Mouse (Mus musculus) liver, embryonic 11.5 days (tissue): ENCODE results near the gene Cbx7. TPM values are rescaled to one million over a fixed set of nuclear protein-coding genes. Genes with fewer than 3 reads are reported as not detected.

Source experiments
- ATAC-seq: fragments of 200-750 bp; cut with Nextera tagmentation; replicated peaks from 2 replicates; pipeline ENCODE4 v1.8.0; 2017; ENCODE audit warnings: moderate number of reproducible peaks, mild to moderate bottlenecking, moderate TSS enrichment, moderate library complexity; ENCODE audit not compliant: low FRiP score
- DNase-seq: peaks from one replicate; pipeline ENCODE4 v3.0.0-alpha.2; 2017; ENCODE audit warnings: low spot score
- H3K27ac ChIP-seq: fragments of 300-500 bp; sonication (generic); 2 replicates; pipeline ENCODE4 v1.5.1; 2014; ENCODE audit warnings: mild to moderate bottlenecking, low read depth, low read length, control low read depth
- H3K27me3 ChIP-seq: fragments of 300-500 bp; sonication (generic); replicated peaks from 2 replicates; pipeline ENCODE4 v1.6.1; 2014; ENCODE audit warnings: low read length, mixed read lengths; ENCODE audit not compliant: control insufficient read depth, insufficient read depth
- H3K36me3 ChIP-seq: fragments of 300-500 bp; sonication (generic); 2 replicates; pipeline ENCODE4 v1.6.1; 2014; ENCODE audit warnings: mild to moderate bottlenecking, low read length, moderate library complexity, mixed read lengths; ENCODE audit not compliant: control insufficient read depth, insufficient read depth
- H3K4me1 ChIP-seq: fragments of 300-500 bp; sonication (generic); replicated peaks from 2 replicates; pipeline ENCODE4 v1.6.1; 2014; ENCODE audit warnings: low read length, mixed read lengths; ENCODE audit not compliant: control insufficient read depth, insufficient read depth
- H3K4me2 ChIP-seq: fragments of 300-500 bp; sonication (generic); 2 replicates; pipeline ENCODE4 v1.6.1; 2014; ENCODE audit warnings: mild to moderate bottlenecking, control low read depth, moderate library complexity
- H3K4me3 ChIP-seq: fragments of 300-500 bp; sonication (generic); 2 replicates; pipeline ENCODE4 v1.5.1; 2014; ENCODE audit warnings: low read depth, low read length, control low read depth
- H3K9ac ChIP-seq: fragments of 300-500 bp; sonication (generic); 2 replicates; pipeline ENCODE4 v1.6.1; 2014; ENCODE audit warnings: low read depth, low read length, control low read depth
- H3K9me3 ChIP-seq: fragments of 300-500 bp; sonication (generic); 2 replicates; pipeline ENCODE4 v1.6.1; 2016; ENCODE audit warnings: low read length, inconsistent platforms, mixed read lengths; ENCODE audit not compliant: control insufficient read depth
- WGBS: fragments of 180-500 bp; shearing (Covaris S2); extraction: QIAGEN DNeasy Blood & Tissue Kit; methylation state at CpG from one replicate; pipeline ENCODE4 v1.1.7; 2014; 5-methylcytosine and 5-hydroxymethylcytosine counted together
- polyA plus RNA-seq: library from polyadenylated mRNA; unstranded; fragments of >200 nt; fragmentation: Nextera tagmentation; extraction: Ambion mirVana; gene quantifications from 2 replicates; pipeline ENCODE4 v1.2.1, GENCODE M21; 2014

The Cbx7 gene
- polyA plus RNA-seq, 1 experiment from 2014 or later = 2.5 TPM

- ATAC-seq (no peak), DNase-seq (no peak)
- H3K27ac ChIP-seq = no peak overlapping the region
- H3K27me3 ChIP-seq = no peaks in the 10 kb centered on the region
- H3K4me3 ChIP-seq = no peak overlapping the region
- no peaks in the 10 kb centered on the region for H3K4me1 ChIP-seq
- 65% methylated on average over 8 of the region's 8 CpGs for WGBS
- no peaks in the 10 kb centered on the region for H3K9me3 ChIP-seq
- no peak overlapping the region for H3K9ac ChIP-seq
- H3K4me2 ChIP-seq = no peak overlapping the region
- H3K36me3 ChIP-seq = no peaks in the 10 kb centered on the region
Measured at GRCm38 (mm10) chr15:79986182-79986581, 15.3 kb upstream of the Cbx7 start.

GRCm38 (mm10) chr15:79985471-79985870, 14.6 kb upstream of the Cbx7 start:
- WGBS = 45% methylated on average over 11 of the region's 11 CpGs
- Histone ChIP-seq H3K36me3 (no peaks in the 10 kb centered on the region), H3K27ac (no peak overlapping the region), H3K4me3 (no peak overlapping the region), H3K4me2 (no peak overlapping the region), H3K27me3 (no peaks in the 10 kb centered on the region), H3K9ac (no peak overlapping the region), H3K9me3 (no peaks in the 10 kb centered on the region), H3K4me1 (no peaks in the 10 kb centered on the region)
- DNase-seq (no peak), ATAC-seq (no peak)

GRCm38 (mm10) chr15:79984152-79984551, 13.2 kb upstream of the Cbx7 start:
- H3K27me3 ChIP-seq = no peaks in the 10 kb centered on the region
- no peaks in the 10 kb centered on the region for H3K9me3 ChIP-seq
- ATAC-seq = no peak
- DNase-seq = no peak
- H3K36me3 ChIP-seq = no peaks in the 10 kb centered on the region
- H3K4me1 ChIP-seq = no peaks in the 10 kb centered on the region
- H3K4me2 ChIP-seq = no peak overlapping the region
- 58% methylated on average over 7 of the region's 7 CpGs for WGBS
- no peak overlapping the region for H3K27ac ChIP-seq
- H3K4me3 ChIP-seq = no peak overlapping the region
- H3K9ac ChIP-seq = no peak overlapping the region

GRCm38 (mm10) chr15:79980716-79981115, 9.8 kb upstream of the Cbx7 start:
- H3K4me3 ChIP-seq = no peak overlapping the region
- ATAC-seq (no peak), DNase-seq (no peak)
- no peaks in the 10 kb centered on the region for H3K9me3 ChIP-seq
- H3K4me2 ChIP-seq = no peak overlapping the region
- H3K9ac ChIP-seq = no peak overlapping the region
- H3K4me1 ChIP-seq = no peaks in the 10 kb centered on the region
- WGBS = 80% methylated on average over 11 of the region's 11 CpGs
- no peaks in the 10 kb centered on the region for H3K36me3 ChIP-seq
- H3K27ac ChIP-seq = no peak overlapping the region
- H3K27me3 ChIP-seq = no peaks in the 10 kb centered on the region

GRCm38 (mm10) chr15:79972186-79972585, 1.3 kb upstream of the Cbx7 start:
- no peaks in the 10 kb centered on the region for H3K9me3 ChIP-seq
- H3K27me3 ChIP-seq = no peaks in the 10 kb centered on the region
- no peaks in the 10 kb centered on the region for H3K4me1 ChIP-seq
- 92% methylated on average over 11 of the region's 11 CpGs for WGBS
- ATAC-seq (no peak), DNase-seq (no peak)
- no peak overlapping the region for H3K9ac ChIP-seq
- H3K4me2 ChIP-seq = no peak overlapping the region
- H3K4me3 ChIP-seq = no peak overlapping the region
- no peak overlapping the region for H3K27ac ChIP-seq
- no peaks in the 10 kb centered on the region for H3K36me3 ChIP-seq

GRCm38 (mm10) chr15:79970491-79970890, 428 bp downstream of the Cbx7 start:
- no peak overlapping the region for H3K9ac ChIP-seq
- H3K9me3 ChIP-seq = no peaks in the 10 kb centered on the region
- no peak for ATAC-seq
- no peak overlapping the region for H3K4me2 ChIP-seq
- whole genome bisulfite sequencing = 92% methylated on average over 18 of the region's 18 CpGs
- no peak overlapping the region for H3K4me3 ChIP-seq
- no peak overlapping the region for H3K27ac ChIP-seq
- H3K36me3 ChIP-seq = no peaks in the 10 kb centered on the region
- no peaks in the 10 kb centered on the region for H3K4me1 ChIP-seq
- DNase-seq = no peak
- no peaks in the 10 kb centered on the region for H3K27me3 ChIP-seq

GRCm38 (mm10) chr15:79967346-79967745, 3.6 kb downstream of the Cbx7 start:
- Histone ChIP-seq H3K9ac (no peak overlapping the region), H3K4me2 (no peak overlapping the region), H3K4me3 (no peak overlapping the region), H3K36me3 (no peaks in the 10 kb centered on the region), H3K27me3 (no peaks in the 10 kb centered on the region), H3K9me3 (no peaks in the 10 kb centered on the region), H3K27ac (no peak overlapping the region), H3K4me1 (no peaks in the 10 kb centered on the region)
- DNase-seq (no peak), ATAC-seq (no peak)
- 70% methylated on average over 6 of the region's 6 CpGs for WGBS

GRCm38 (mm10) chr15:79964376-79964775, 6.5 kb downstream of the Cbx7 start:
- no peak overlapping the region for H3K9ac ChIP-seq
- no peaks in the 10 kb centered on the region for H3K4me1 ChIP-seq
- ATAC-seq (no peak), DNase-seq (no peak)
- H3K4me2 ChIP-seq = no peak overlapping the region
- WGBS = 87% methylated on average over 7 of the region's 7 CpGs
- H3K9me3 ChIP-seq = no peaks in the 10 kb centered on the region
- no peaks in the 10 kb centered on the region for H3K36me3 ChIP-seq
- no peaks in the 10 kb centered on the region for H3K27me3 ChIP-seq
- H3K27ac ChIP-seq = no peak overlapping the region
- no peak overlapping the region for H3K4me3 ChIP-seq

- ATAC-seq = no peak
- no peak for DNase-seq
- H3K36me3 ChIP-seq = no peaks in the 10 kb centered on the region
- no peaks in the 10 kb centered on the region for H3K4me1 ChIP-seq
- 87% methylated on average over 18 of the region's 18 CpGs for WGBS
- H3K9ac ChIP-seq = no peak overlapping the region
- H3K4me3 ChIP-seq = no peak overlapping the region
- no peaks in the 10 kb centered on the region for H3K9me3 ChIP-seq
- H3K4me2 ChIP-seq = no peak overlapping the region
- no peaks in the 10 kb centered on the region for H3K27me3 ChIP-seq
- H3K27ac ChIP-seq = no peak overlapping the region
Measured at GRCm38 (mm10) chr15:79962661-79963060, 8.3 kb downstream of the Cbx7 start.
